Mouse (Mus musculus) neural tube, embryonic 11.5 days (tissue): ENCODE measurements around the gene Tpsb2. TPM values are rescaled to one million over a fixed set of nuclear protein-coding genes. Genes with fewer than 3 reads are reported as not detected.
A peak's percentile ranks its signal among the peaks of the same experiment; 100 is the strongest.

Experiments
- ATAC-seq: fragments of 200-750 bp; cut with Nextera tagmentation; 2 replicates; pipeline ENCODE4 v1.8.0; 2017; ENCODE audit warnings: moderate number of reproducible peaks, mild to moderate bottlenecking, moderate TSS enrichment, moderate library complexity; ENCODE audit not compliant: insufficient read depth, low FRiP score, low TSS enrichment
- DNase-seq: peaks from one replicate; pipeline ENCODE4 v3.0.0-alpha.2; 2015; ENCODE audit warnings: low spot score
- H3K27ac ChIP-seq: fragments of 300-500 bp; sonication (generic); 2 replicates; pipeline ENCODE4 v1.5.1; 2014; ENCODE audit warnings: low read depth, mild to moderate bottlenecking, low read length
- H3K27me3 ChIP-seq: fragments of 300-500 bp; sonication (generic); 2 replicates; pipeline ENCODE4 v1.6.1; 2014; ENCODE audit warnings: mild to moderate bottlenecking, low read length, mixed read lengths; ENCODE audit not compliant: control insufficient read depth, insufficient read depth
- H3K36me3 ChIP-seq: fragments of 300-500 bp; sonication (generic); 2 replicates; pipeline ENCODE4 v1.6.1; 2014; ENCODE audit warnings: mild to moderate bottlenecking, low read length, moderate library complexity, mixed read lengths; ENCODE audit not compliant: control insufficient read depth, insufficient read depth
- H3K4me1 ChIP-seq: fragments of 300-500 bp; sonication (generic); 2 replicates; pipeline ENCODE4 v1.6.1; 2014; ENCODE audit warnings: low read length, mixed read lengths; ENCODE audit not compliant: control insufficient read depth, insufficient read depth
- H3K4me2 ChIP-seq: fragments of 300-500 bp; sonication (generic); 2 replicates; pipeline ENCODE4 v1.6.1; 2014; ENCODE audit warnings: low read depth, mild to moderate bottlenecking, moderate library complexity
- H3K4me3 ChIP-seq: fragments of 300-500 bp; sonication (generic); 2 replicates; pipeline ENCODE4 v1.5.1; 2014; ENCODE audit warnings: low read depth, low read length
- H3K9ac ChIP-seq: fragments of 300-500 bp; sonication (generic); 2 replicates; pipeline ENCODE4 v1.6.1; 2014; ENCODE audit warnings: mild to moderate bottlenecking, low read length
- H3K9me3 ChIP-seq: fragments of 300-500 bp; sonication (generic); 2 replicates; pipeline ENCODE4 v1.6.1; 2016; ENCODE audit warnings: low read length; ENCODE audit not compliant: control insufficient read depth
- WGBS: fragments of 180-500 bp; shearing (Covaris S2); extraction: QIAGEN DNeasy Blood & Tissue Kit; methylation state at CpG from one replicate; pipeline ENCODE4 v1.1.7; 2014; 5-methylcytosine and 5-hydroxymethylcytosine counted together
- polyA plus RNA-seq: library from polyadenylated mRNA; unstranded; fragments of >200 nt; fragmentation: Nextera tagmentation; extraction: Ambion mirVana; gene quantifications from 2 replicates; pipeline ENCODE4 v1.2.1, GENCODE M21; 2014

The Tpsb2 gene
- polyA plus RNA-seq, 1 experiment from 2014 or later: not detected

- ATAC-seq: no peak
- Histone ChIP-seq H3K36me3 (no peaks in the 10 kb centered on the region), H3K4me1 (peaks cover 40% of the 10 kb centered on the region), H3K27ac (no peak overlapping the region), H3K9ac (no peak overlapping the region), H3K4me3 (no peak overlapping the region), H3K4me2 (no peak overlapping the region), H3K9me3 (no peaks in the 10 kb centered on the region), H3K27me3 (no peaks in the 10 kb centered on the region)
- DNase-seq: no peak
- WGBS: 80% methylated on average over 6 of the region's 6 CpGs
Observed at GRCm38 (mm10) chr17:25410180-25410579, 44.1 kb downstream of the Tpsb2 start.

DNA sequence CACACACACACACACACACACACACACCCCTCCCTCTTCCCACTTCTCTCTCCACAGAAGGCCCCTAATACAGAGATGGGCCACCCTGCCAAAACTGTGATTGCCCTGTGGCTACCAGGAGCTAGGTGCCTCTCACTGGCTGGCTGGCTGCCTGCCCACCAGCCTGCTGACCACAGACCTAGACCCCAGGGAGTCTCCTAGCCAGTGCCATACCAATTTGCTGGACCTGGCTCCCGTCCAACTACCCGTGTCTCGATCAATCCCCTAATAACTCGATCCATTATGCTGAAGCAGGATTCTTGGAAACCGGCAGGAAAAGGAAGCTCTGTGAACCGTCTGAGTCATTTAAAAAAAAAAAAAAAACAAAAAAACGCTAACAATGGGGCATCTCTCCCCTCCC lies 44.7 kb downstream of the Tpsb2 start:
- Histone ChIP-seq H3K4me1 (peaks cover 40% of the 10 kb centered on the region), H3K4me3 (no peak overlapping the region), H3K36me3 (no peaks in the 10 kb centered on the region), H3K27me3 (no peaks in the 10 kb centered on the region), H3K27ac (no peak overlapping the region), H3K9me3 (no peaks in the 10 kb centered on the region), H3K9ac (no peak overlapping the region), H3K4me2 (no peak overlapping the region)
- DNase-seq: no peak
- no peak for ATAC-seq
- WGBS: 67% methylated on average over 7 of the region's 7 CpGs

DNA sequence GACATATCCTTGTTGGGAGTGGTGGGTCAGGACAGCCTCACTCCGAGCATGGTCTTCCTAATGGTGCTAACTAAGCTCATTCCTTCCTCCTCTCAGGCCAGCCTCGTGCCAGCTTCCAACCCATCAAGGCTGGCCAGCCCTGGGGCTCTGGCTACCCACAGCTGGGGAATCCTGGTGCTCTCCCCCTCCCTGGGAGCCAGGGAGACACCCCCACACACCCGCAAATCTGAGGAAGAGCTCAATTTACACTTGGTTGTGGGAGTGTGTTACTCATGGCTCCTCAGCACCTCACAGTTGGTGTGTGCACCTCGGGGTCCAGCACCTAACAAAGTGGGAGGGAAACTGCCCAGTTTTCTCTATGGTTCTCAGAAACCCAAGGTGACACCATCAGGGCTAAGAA lies 45.1 kb downstream of the Tpsb2 start:
- 69% methylated on average over 4 of the region's 4 CpGs for WGBS
- no peak overlapping the region for H3K9ac ChIP-seq
- H3K27me3 ChIP-seq: no peaks in the 10 kb centered on the region

DNA sequence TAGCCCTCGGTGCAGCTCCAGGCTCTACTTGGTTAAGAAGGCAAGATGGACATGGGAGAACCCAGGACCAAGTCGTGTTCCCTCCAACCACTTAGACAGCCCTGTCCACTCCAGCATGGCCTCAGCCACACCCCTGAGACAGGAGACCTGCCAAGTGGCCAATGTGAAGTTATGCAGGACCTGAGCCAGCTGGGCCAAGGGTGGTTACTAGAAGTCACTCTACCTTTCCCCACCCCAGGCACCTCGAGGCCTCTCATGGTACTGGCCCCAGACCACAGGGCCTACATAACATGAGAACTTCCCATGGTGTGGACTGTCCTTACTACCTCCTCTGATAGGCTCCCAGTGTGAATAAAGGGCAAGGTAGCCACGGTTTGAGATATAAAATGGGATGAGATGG lies 48.1 kb downstream of the Tpsb2 start:
- Histone ChIP-seq H3K4me3 (no peak overlapping the region), H3K4me2 (no peak overlapping the region), H3K27me3 (no peaks in the 10 kb centered on the region), H3K27ac (no peak overlapping the region), H3K9ac (no peak overlapping the region), H3K36me3 (no peaks in the 10 kb centered on the region), H3K9me3 (no peaks in the 10 kb centered on the region), H3K4me1 (peaks cover 45% of the 10 kb centered on the region)
- ATAC-seq: no peak
- 79% methylated on average over 4 of the region's 4 CpGs for WGBS
- DNase-seq: no peak

More for the DNA sequence above, 45.1 kb downstream of the Tpsb2 start:
- H3K4me1 ChIP-seq: peaks cover 40% of the 10 kb centered on the region
- H3K27ac ChIP-seq: no peak overlapping the region
- no peak overlapping the region for H3K4me2 ChIP-seq
- DNase-seq (no peak), ATAC-seq (no peak)
- no peaks in the 10 kb centered on the region for H3K36me3 ChIP-seq
- H3K9me3 ChIP-seq: no peaks in the 10 kb centered on the region
- no peak overlapping the region for H3K4me3 ChIP-seq

- H3K9ac ChIP-seq: no peak overlapping the region
- ATAC-seq: no peak
- H3K27me3 ChIP-seq: no peaks in the 10 kb centered on the region
- H3K4me3 ChIP-seq: no peak overlapping the region
- peaks cover 47% of the 10 kb centered on the region for H3K4me1 ChIP-seq
- 26% methylated on average over 3 of the region's 3 CpGs for WGBS
- H3K9me3 ChIP-seq: no peaks in the 10 kb centered on the region
- no peaks in the 10 kb centered on the region for H3K36me3 ChIP-seq
- peak overlapping the region; percentile 67; the same call in 1 of the 2 replicates for H3K27ac ChIP-seq
- H3K4me2 ChIP-seq: no peak overlapping the region
- peak; percentile 37 for DNase-seq
Observed at GRCm38 (mm10) chr17:25414917-25415316, 48.8 kb downstream of the Tpsb2 start.

DNA sequence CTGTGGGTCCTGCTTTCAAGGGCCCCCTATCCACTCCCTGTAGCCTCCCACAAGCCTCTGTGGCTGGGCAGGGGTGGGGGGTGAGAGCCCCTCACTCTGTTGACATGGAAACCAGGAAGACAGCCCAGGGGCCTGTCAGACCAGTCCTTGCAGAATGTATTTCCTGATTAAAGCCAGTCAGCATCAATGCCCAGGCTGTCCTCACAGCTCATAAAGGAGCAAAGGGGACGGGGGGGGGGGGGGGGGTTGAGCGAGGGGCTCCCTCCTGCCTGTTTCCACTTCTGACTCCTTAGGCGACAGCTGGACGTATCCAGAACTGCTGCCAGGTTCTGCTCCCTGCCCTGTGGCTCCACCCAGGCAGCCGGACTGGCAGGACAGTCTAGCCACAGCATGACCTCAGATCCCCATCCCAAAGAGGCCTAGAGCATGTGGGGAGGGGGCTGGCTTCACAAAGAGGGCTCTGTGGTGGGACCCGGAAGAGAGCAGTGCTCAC lies 49.4 kb downstream of the Tpsb2 start:
- H3K27me3 ChIP-seq: no peaks in the 10 kb centered on the region
- no peaks in the 10 kb centered on the region for H3K9me3 ChIP-seq
- no peak overlapping the region for H3K9ac ChIP-seq
- peak overlapping the region; percentile 67; the same call in 1 of the 2 replicates for H3K27ac ChIP-seq
- peak; percentile 53 for DNase-seq
- peak; percentile 50 for ATAC-seq
- no peak overlapping the region for H3K4me3 ChIP-seq
- WGBS: 6% methylated on average over 4 of the region's 6 CpGs
- H3K4me2 ChIP-seq: peak overlapping the region; percentile 12; the same call in 1 of the 2 replicates
- H3K36me3 ChIP-seq: no peaks in the 10 kb centered on the region
- peaks cover 47% of the 10 kb centered on the region for H3K4me1 ChIP-seq

DNA sequence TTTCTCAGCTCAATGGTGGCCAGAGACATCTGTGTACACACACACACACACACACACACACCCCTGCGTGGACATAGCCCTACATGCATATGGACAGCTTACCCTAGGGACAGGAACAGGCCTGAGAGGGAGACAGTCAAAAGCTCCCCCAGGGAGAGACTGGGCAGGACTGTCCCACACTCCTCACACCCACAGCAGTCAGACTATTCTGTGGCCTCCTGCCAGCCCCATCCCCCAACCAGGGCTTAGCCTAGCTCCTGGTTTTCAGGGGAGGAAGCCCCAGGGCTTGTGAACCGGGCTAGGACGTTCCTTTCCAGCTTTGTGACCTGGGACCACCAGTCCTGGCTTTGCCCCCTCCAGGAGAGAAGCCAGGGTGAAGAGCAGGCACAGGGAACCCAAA lies 50.1 kb downstream of the Tpsb2 start:
- Histone ChIP-seq H3K27me3 (no peaks in the 10 kb centered on the region), H3K4me2 (no peak overlapping the region; the same call in 1 of the 2 replicates), H3K4me3 (no peak overlapping the region), H3K27ac (peak overlapping the region; percentile 70; the same call in 1 of the 2 replicates), H3K36me3 (no peaks in the 10 kb centered on the region), H3K4me1 (peaks cover 42% of the 10 kb centered on the region), H3K9me3 (no peaks in the 10 kb centered on the region), H3K9ac (no peak overlapping the region)
- WGBS: 24% methylated on average over 3 of the region's 3 CpGs
- ATAC-seq (no peak), DNase-seq (peak; percentile 45)

- no peak overlapping the region for H3K27ac ChIP-seq
- WGBS: 71% methylated on average over 6 of the region's 6 CpGs
- no peaks in the 10 kb centered on the region for H3K27me3 ChIP-seq
- peaks cover 42% of the 10 kb centered on the region for H3K4me1 ChIP-seq
- ATAC-seq (no peak), DNase-seq (no peak)
- H3K4me3 ChIP-seq: no peak overlapping the region
- H3K9ac ChIP-seq: no peak overlapping the region
- no peaks in the 10 kb centered on the region for H3K36me3 ChIP-seq
- H3K4me2 ChIP-seq: no peak overlapping the region
- no peaks in the 10 kb centered on the region for H3K9me3 ChIP-seq
Observed at GRCm38 (mm10) chr17:25417990-25418389, 51.9 kb downstream of the Tpsb2 start.
